In the genomic region with DNA sequence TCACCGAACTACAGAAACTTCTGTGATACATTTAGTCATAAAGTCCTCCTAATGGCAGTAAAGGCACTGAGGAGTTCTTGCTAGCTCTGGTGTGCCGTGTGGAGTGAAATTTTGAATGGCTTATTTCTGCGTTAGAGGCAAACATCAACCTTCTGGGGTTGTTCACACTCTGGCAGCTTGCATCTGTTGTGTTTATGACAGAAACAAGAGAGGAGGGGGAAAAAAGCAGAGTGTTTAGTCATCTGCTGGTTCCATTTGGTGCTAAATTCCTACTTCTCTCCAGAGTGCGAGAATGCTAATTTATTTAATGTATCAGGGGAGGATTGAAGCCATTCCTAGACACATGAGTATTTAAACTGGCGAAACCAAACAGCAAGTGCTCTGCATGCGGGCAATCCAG, we compare ENCODE assay signal across 20 mouse cellular contexts.
A peak's percentile ranks its signal among the peaks of the same experiment; 100 is the strongest.
DNase-seq lines count a peak whose midpoint lies in the region; ATAC-seq lines count a peak whose summit lies in the region.
"Had no signal": no experiment of that assay in that cellular context is flagged by ENCODE, and none has a peak within 500 bp of the region (broad histone marks: within the 10 kb centered on the region; RNA-seq: fewer than 3 reads in every experiment).

No protein-coding gene starts in this region.

- peaks cover 6% of the 10 kb centered on the region; the same call in 1 of the 2 replicates for H3K4me1 ChIP-seq in forebrain, embryonic 15.5 days
- H3K4me1 ChIP-seq in forebrain, embryonic 10.5 days, result no peaks in the 10 kb centered on the region
- H3K4me1 ChIP-seq: embryonic facial prominence, embryonic 12.5 days; neural tube, embryonic 13.5 days had no signal

- H3K9ac ChIP-seq in forebrain, embryonic 15.5 days (replicated peaks), result no peak overlapping the region
- H3K9ac ChIP-seq: embryonic facial prominence, embryonic 12.5 days; heart, embryonic 12.5 days; hindbrain, embryonic 14.5 days; liver, postnatal 0 days; neural tube, embryonic 13.5 days had no signal

- H3K9me3 ChIP-seq in forebrain, embryonic 15.5 days, result no peaks in the 10 kb centered on the region
- H3K9me3 ChIP-seq in forebrain, embryonic 10.5 days, result no peaks in the 10 kb centered on the region
- H3K9me3 ChIP-seq: embryonic facial prominence, embryonic 12.5 days; neural tube, embryonic 13.5 days had no signal

- DNase-seq in forebrain, embryonic 10.5 days (ENCODE audit: extremely low spot score, low spot score), result no peak
- peak; percentile 84 for DNase-seq in brain, adult 2 months (ENCODE audit: low read depth, low spot score)
- DNase-seq in frontal cortex, postnatal 10 days (ENCODE audit: low spot score in 2 of 2), result peak; percentile 6 to 14
- peak; percentile 17 to 40 for DNase-seq in layer of hippocampus, postnatal 10 days (ENCODE audit: low spot score in 2 of 2)
- DNase-seq in heart, adult 9 months (ENCODE audit: low spot score in 2 of 2), result no peak
- DNase-seq in gastrocnemius, postnatal 25 days, result no peak
- DNase-seq in thymus, postnatal 36 days, result no peak
- DNase-seq: adrenal gland, postnatal 10 days; cerebellum, adult 2 months; gastrocnemius, postnatal 10 days; liver; liver, postnatal 0 days; thymus, adult 2 months had no signal

- H3K36me3 ChIP-seq in forebrain, embryonic 15.5 days, result no peaks in the 10 kb centered on the region
- H3K36me3 ChIP-seq in forebrain, embryonic 10.5 days (replicated peaks), result no peaks in the 10 kb centered on the region
- H3K36me3 ChIP-seq: embryonic facial prominence, embryonic 12.5 days; neural tube, embryonic 13.5 days had no signal

- H3K4me3 ChIP-seq in forebrain, embryonic 15.5 days, result no peak overlapping the region
- no peak overlapping the region for H3K4me3 ChIP-seq in forebrain, embryonic 10.5 days
- H3K4me3 ChIP-seq: embryonic facial prominence, embryonic 12.5 days; heart, embryonic 12.5 days; neural tube, embryonic 13.5 days had no signal

- no peak overlapping the region for H3K4me2 ChIP-seq in forebrain, embryonic 15.5 days (replicated peaks)
- H3K4me2 ChIP-seq: embryonic facial prominence, embryonic 12.5 days; heart, embryonic 12.5 days; hindbrain, embryonic 14.5 days; neural tube, embryonic 13.5 days had no signal

- H3K27me3 ChIP-seq in forebrain, embryonic 15.5 days, result no peaks in the 10 kb centered on the region
- H3K27me3 ChIP-seq in forebrain, embryonic 10.5 days (ENCODE audit: poor library complexity, severe bottlenecking), result no peaks in the 10 kb centered on the region
- H3K27me3 ChIP-seq: embryonic facial prominence, embryonic 12.5 days; heart, embryonic 12.5 days; neural tube, embryonic 13.5 days had no signal

- H3K27ac ChIP-seq in forebrain, embryonic 15.5 days (replicated peaks), result peak overlapping the region; percentile 59
- H3K27ac ChIP-seq in forebrain, embryonic 10.5 days, result no peak overlapping the region
- H3K27ac ChIP-seq: embryonic facial prominence, embryonic 12.5 days; hindbrain, embryonic 14.5 days; kidney, postnatal 0 days; neural tube, embryonic 13.5 days had no signal

- ATAC-seq in forebrain, embryonic 15.5 days (replicated peaks), result peak; percentile 91
- ATAC-seq: intestine, postnatal 0 days; liver, postnatal 0 days had no signal

- WGBS in forebrain, embryonic 15.5 days, result 72% methylated on average over 6 of the region's 6 CpGs
- 92% methylated on average over 6 of the region's 6 CpGs for WGBS in forebrain, embryonic 10.5 days

Comparison
In these comparisons a context has a peak if more than half of its experiments do, and no peak if none do; other contexts are left out.
1. DNase-seq: peak in brain, adult 2 months (single experiment), frontal cortex, postnatal 10 days (2 of 2) and layer of hippocampus, postnatal 10 days (2 of 2); none in forebrain, embryonic 10.5 days (single experiment), heart, adult 9 months (0 of 2), gastrocnemius, postnatal 25 days (single experiment) and thymus, postnatal 36 days (0 of 2).